Mouse (Mus musculus) kidney, embryonic 16.5 days (tissue): Measurements from ENCODE around the gene Spaca1. TPM values are rescaled to one million over a fixed set of nuclear protein-coding genes. Genes with fewer than 3 reads are reported as not detected.

Source experiments
- polyA plus RNA-seq: library from polyadenylated mRNA; unstranded; fragments of >200 nt; fragmentation: Nextera tagmentation; extraction: Ambion mirVana; gene quantifications from 2 replicates; pipeline ENCODE4 v1.2.1, GENCODE M21; 2015

Gene Spaca1
- polyA plus RNA-seq, 1 experiment from 2014 or later, result 1.5 TPM

Other genes starting within 250 kb of the Spaca1 start
- gene Cnr1, start 125.6 kb downstream of the Spaca1 start, polyA plus RNA-seq, result 0.45 and 0.58 TPM in 2 replicates